Mouse (Mus musculus) embryonic facial prominence, embryonic 15.5 days (tissue): ENCODE measurements around the gene Dhtkd1. TPM values are rescaled to one million over a fixed set of nuclear protein-coding genes. Genes with fewer than 3 reads are reported as not detected.
A peak's percentile ranks its signal among the peaks of the same experiment; 100 is the strongest.
"Not testable (repeated sequence)": the region's sequence is repeated elsewhere in the genome, so short reads cannot be mapped to it uniquely, and the experiment has no call there.

Source experiments
- ATAC-seq: fragments of 200-750 bp; cut with Nextera tagmentation; 2 replicates; pipeline ENCODE4 v1.8.0; 2017; ENCODE audit warnings: low read depth, moderate TSS enrichment; ENCODE audit not compliant: insufficient number of reproducible peaks, low FRiP score, low TSS enrichment
- H3K27ac ChIP-seq: fragments of 300-500 bp; sonication (generic); replicated peaks from 2 replicates; pipeline ENCODE4 v1.5.1; 2015; ENCODE audit warnings: mild to moderate bottlenecking, inconsistent platforms
- H3K27me3 ChIP-seq: fragments of 300-500 bp; sonication (generic); 2 replicates; pipeline ENCODE4 v1.6.1; 2015; ENCODE audit warnings: inconsistent platforms
- H3K36me3 ChIP-seq: fragments of 300-500 bp; sonication (generic); 2 replicates; pipeline ENCODE4 v1.6.1; 2015; ENCODE audit warnings: mild to moderate bottlenecking, inconsistent platforms
- H3K4me1 ChIP-seq: fragments of 300-500 bp; sonication (generic); 2 replicates; pipeline ENCODE4 v1.6.1; 2015; ENCODE audit warnings: inconsistent platforms
- H3K4me2 ChIP-seq: fragments of 300-500 bp; sonication (generic); replicated peaks from 2 replicates; pipeline ENCODE4 v1.6.1; 2015; ENCODE audit warnings: mild to moderate bottlenecking, inconsistent platforms
- H3K4me3 ChIP-seq: fragments of 300-500 bp; sonication (generic); replicated peaks from 2 replicates; pipeline ENCODE4 v1.5.1; 2015; ENCODE audit warnings: mild to moderate bottlenecking, inconsistent platforms
- H3K9ac ChIP-seq: fragments of 300-500 bp; sonication (generic); 2 replicates; pipeline ENCODE4 v1.6.1; 2015; ENCODE audit warnings: inconsistent platforms
- H3K9me3 ChIP-seq: fragments of 300-500 bp; sonication (generic); replicated peaks from 2 replicates; pipeline ENCODE4 v1.6.1; 2016; ENCODE audit warnings: inconsistent platforms
- WGBS: fragments of 180-500 bp; shearing (Covaris S2); methylation state at CpG from one replicate; pipeline ENCODE4 v1.1.7; 2015; 5-methylcytosine and 5-hydroxymethylcytosine counted together
- polyA plus RNA-seq: library from polyadenylated mRNA; unstranded; fragments of >200 nt; fragmentation: Nextera tagmentation; extraction: Ambion mirVana; gene quantifications from 2 replicates; pipeline ENCODE4 v1.2.1, GENCODE M21; 2015

Gene Dhtkd1
- polyA plus RNA-seq, result 2.5 and 4.6 TPM in 2 replicates

DNA sequence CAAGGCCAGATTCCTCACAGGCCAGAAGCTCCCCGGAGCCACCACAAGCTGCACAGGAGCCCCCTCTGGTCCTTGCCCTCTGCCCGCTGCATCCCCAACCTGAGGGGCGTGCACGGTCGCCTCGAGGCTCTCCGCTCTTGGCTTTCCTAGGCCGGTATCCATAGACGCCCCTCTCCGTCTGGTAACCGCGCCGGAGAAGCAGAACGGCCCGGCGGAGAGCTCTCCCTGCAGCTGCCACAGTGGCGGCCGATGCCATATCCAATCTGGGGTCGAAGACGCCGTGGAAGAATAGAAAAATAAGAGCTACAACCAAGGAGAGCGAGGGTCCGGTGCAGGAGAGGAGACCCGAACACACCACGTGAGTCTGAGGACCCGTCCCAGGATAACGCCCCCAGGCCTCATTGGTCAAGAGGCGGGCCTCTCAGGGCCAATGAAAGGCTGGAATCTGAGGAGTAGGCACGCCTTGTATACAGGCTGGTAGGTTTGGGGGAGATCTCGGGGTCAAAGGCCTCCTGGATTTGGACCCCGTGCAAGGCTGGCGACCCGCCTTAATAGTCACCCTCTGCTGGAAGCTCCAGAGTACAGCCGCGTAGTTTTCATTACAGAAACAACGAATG, at the start of gene Dhtkd1:
Gene Dhtkd1 (minus strand): TSS at position 377 of the 617 bp plus-strand sequence.
- H3K4me1 ChIP-seq, result no peaks in the 10 kb centered on the region
- under 1% methylated on average over 36 of the region's 36 CpGs for WGBS
- H3K36me3 ChIP-seq, result no peaks in the 10 kb centered on the region
- no peaks in the 10 kb centered on the region for H3K27me3 ChIP-seq
- H3K9me3 ChIP-seq, result no peaks in the 10 kb centered on the region
- H3K4me3 ChIP-seq, result peak within 1 kb of the TSS; percentile 67
- H3K9ac ChIP-seq, result peak within 1 kb of the TSS; percentile 62
- peak; percentile 91 for ATAC-seq
- H3K27ac ChIP-seq, result peak within 1 kb of the TSS; percentile 48; the same call in 1 of the 2 replicates
- peak within 1 kb of the TSS; percentile 88 for H3K4me2 ChIP-seq

DNA sequence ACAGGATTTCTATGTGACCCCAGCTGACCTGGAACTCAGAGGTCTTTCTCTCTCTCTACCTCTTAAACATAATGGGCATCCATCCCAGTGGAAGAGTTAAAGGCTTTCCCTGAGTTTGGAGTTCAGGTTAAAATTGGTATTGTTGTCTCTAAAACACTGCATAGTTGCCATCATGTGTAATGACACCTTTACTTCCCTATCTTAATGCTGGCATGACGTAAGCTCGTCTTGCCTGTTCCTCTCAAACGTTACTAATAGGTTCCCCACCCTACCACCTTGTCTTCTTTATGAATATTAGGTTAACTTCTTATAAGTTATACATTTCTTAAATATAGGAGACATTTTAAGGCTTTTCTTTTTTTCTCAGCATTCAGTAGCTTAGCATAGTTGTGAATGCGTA, 34.9 kb upstream of the Dhtkd1 start:
- H3K36me3 ChIP-seq, result peaks cover 37% of the 10 kb centered on the region; the same call in 1 of the 2 replicates
- no peaks in the 10 kb centered on the region for H3K27me3 ChIP-seq
- 90% methylated on average over 4 of the region's 4 CpGs for WGBS
- H3K27ac ChIP-seq, result no peak overlapping the region
- H3K9ac ChIP-seq, result no peak overlapping the region
- no peaks in the 10 kb centered on the region for H3K4me1 ChIP-seq
- H3K4me2 ChIP-seq, result no peak overlapping the region
- no peaks in the 10 kb centered on the region for H3K9me3 ChIP-seq
- H3K4me3 ChIP-seq, result no peak overlapping the region
- ATAC-seq, result no peak

DNA sequence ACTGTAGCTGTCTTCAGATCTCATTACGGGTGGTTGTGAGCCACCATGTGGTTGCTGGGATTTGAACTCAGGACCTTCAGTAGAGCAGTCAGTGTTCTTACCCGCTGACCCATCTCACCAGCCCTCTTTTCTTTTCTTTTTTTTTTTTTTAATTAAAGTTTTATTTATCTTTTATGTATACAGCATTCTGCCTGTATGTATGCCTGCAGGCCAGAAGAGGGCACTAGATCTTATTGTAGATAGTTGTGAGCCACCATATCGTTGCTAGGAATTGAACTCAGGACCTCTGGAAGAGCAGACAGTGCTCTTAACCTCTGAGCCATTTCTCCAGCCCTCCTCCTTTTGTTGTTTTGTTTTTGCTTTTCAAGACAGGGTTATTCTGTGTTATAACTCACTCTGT, 28.0 kb upstream of the Dhtkd1 start:
- not testable (repeated sequence) for H3K9me3 ChIP-seq, H3K9ac ChIP-seq, ATAC-seq, H3K4me3 ChIP-seq, H3K4me2 ChIP-seq, H3K27me3 ChIP-seq, H3K4me1 ChIP-seq, H3K27ac ChIP-seq
- H3K36me3 ChIP-seq, result peaks cover 13% of the 10 kb centered on the region; the same call in 1 of the 2 replicates
- 90% methylated on average over 3 of the region's 3 CpGs for WGBS

DNA sequence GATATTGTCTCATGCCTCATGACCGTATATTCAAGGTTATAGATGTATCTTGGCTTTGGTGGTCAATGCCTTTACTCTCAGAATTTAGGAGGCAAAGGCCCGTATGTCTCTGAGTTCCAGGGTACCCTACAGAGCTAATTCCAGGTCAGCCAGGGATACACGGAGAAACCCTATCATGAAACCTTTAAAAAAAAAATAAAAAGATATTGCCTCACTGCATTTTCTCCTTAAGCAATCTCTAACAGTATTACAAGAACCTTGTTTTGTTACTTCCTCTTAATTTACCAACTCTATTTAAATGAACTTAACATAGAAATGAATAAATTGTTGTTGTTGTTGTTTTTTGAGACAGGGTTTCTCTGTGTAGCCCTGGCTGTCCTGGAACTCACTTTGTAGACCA, 23.4 kb upstream of the Dhtkd1 start:
- 93% methylated on average over 3 of the region's 3 CpGs for WGBS
- Histone ChIP-seq H3K36me3 (peaks cover 32% of the 10 kb centered on the region), H3K4me2 (no peak overlapping the region), H3K4me1 (no peaks in the 10 kb centered on the region), H3K9me3 (no peaks in the 10 kb centered on the region), H3K27ac (no peak overlapping the region), H3K9ac (no peak overlapping the region), H3K27me3 (no peaks in the 10 kb centered on the region), H3K4me3 (no peak overlapping the region)
- ATAC-seq, result no peak

DNA sequence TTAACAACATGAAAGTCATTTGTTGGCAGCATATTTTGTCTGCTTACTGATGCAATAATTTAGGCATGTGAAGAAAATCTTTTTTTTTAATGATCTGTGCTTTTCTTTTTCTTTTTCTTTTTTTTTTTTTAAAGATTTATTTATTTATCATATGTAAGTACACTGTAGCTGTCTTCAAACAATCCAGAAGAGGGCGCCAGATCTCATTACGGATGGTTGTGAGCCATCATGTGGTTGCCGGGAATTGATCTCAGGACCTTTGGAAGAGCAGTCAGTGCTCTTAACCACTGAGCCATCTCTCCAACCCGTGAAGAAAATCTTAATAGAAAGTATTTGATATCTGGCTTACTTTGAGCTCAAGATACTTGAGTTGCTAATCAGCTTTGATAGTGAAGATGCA, 21.1 kb upstream of the Dhtkd1 start:
- not testable (repeated sequence) for ATAC-seq, H3K4me3 ChIP-seq, H3K27ac ChIP-seq, H3K27me3 ChIP-seq, H3K9me3 ChIP-seq, H3K4me1 ChIP-seq, H3K9ac ChIP-seq, H3K4me2 ChIP-seq
- H3K36me3 ChIP-seq, result peaks cover 39% of the 10 kb centered on the region
- 87% methylated on average over 4 of the region's 4 CpGs for WGBS

DNA sequence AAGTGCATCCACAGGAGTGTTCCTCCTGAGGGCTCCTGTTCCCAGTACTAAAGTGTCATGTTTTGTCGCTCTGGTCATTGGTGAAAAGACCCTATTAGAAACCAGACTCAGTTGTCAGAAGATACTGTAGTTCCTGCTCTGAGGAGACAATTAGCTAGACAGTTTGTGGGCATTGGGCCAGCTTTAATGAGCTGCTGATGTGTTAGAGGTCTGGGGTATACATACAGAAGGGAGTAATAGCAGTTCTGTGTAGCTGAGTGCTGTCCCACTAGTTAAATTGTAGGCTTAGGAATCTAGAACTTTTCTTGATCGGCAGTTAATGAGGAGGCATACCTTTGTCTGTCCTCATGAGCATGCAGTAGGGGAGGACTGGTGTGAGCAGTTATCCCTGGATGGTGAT, 19.7 kb upstream of the Dhtkd1 start:
- H3K4me3 ChIP-seq, result no peak overlapping the region
- no peaks in the 10 kb centered on the region for H3K27me3 ChIP-seq
- no peak overlapping the region for H3K9ac ChIP-seq
- no peak overlapping the region for H3K27ac ChIP-seq
- H3K4me2 ChIP-seq, result no peak overlapping the region
- 75% methylated on average over 2 of the region's 2 CpGs for WGBS
- H3K4me1 ChIP-seq, result no peaks in the 10 kb centered on the region
- ATAC-seq, result no peak
- no peaks in the 10 kb centered on the region for H3K9me3 ChIP-seq
- H3K36me3 ChIP-seq, result peaks cover 53% of the 10 kb centered on the region

DNA sequence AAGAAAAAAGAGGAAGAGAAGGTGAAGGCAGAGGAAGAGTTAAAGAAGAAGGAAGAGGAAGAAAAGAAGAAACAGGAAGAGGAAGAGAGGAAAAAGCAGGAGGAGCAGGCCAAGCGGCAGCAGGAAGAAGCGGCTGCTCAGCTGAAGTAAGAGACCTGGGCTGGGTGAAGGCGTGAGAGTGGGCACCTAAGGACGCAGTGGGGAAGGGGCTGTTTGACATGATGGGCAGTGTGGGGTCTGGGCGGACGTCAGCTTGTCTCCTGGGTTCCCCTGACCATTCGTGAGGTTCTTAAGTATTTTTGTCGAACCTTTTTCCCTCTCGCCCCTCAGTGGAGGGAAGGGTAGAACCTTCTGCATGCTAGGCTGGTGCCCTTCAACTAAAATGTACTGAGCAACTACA, 15.1 kb upstream of the Dhtkd1 start:
- ATAC-seq, result no peak
- WGBS, result 93% methylated on average over 9 of the region's 9 CpGs
- Histone ChIP-seq H3K4me3 (no peak overlapping the region), H3K27ac (no peak overlapping the region), H3K4me2 (no peak overlapping the region), H3K4me1 (peaks cover 3% of the 10 kb centered on the region), H3K36me3 (peaks cover 37% of the 10 kb centered on the region), H3K27me3 (no peaks in the 10 kb centered on the region), H3K9ac (no peak overlapping the region), H3K9me3 (no peaks in the 10 kb centered on the region)

DNA sequence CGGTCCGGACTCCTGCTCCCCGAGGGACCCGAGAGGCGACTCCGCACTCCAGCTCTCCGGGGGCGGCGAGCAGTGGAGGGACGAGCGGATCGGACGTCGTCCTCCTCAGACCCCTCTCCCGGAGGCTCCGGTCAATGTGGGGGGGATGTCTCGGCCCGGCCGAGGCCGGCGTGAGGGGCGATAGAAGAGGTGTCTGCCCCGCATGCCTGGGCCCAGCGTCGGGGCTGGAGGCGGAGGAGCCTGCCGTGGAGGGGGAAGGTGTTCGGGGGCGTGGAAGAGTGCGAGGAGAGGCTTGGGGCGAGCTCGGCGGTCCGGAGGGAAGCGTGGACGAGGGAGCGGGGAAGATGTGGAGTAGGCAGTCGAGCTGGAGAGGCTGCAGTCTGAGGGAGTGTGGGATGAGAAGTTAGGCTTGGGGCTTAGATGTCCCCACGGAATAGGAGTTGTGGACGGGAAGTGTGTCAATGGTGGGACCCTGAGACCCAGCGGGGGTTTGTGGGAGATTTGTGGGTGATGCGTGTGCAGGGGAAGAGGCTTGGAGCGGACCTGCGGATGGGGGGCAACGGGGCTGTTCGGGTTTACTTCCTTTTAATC, 9.1 kb upstream of the Dhtkd1 start:
- peak overlapping the region; percentile 91 for H3K27ac ChIP-seq
- H3K9me3 ChIP-seq, result no peaks in the 10 kb centered on the region
- WGBS, result under 1% methylated on average over 45 of the region's 46 CpGs
- ATAC-seq, result peak; percentile 61
- H3K27me3 ChIP-seq, result no peaks in the 10 kb centered on the region
- H3K4me1 ChIP-seq, result peaks cover 15% of the 10 kb centered on the region
- H3K4me3 ChIP-seq, result peak overlapping the region; percentile 97
- peak overlapping the region; percentile 78 for H3K4me2 ChIP-seq
- H3K36me3 ChIP-seq, result no peaks in the 10 kb centered on the region
- H3K9ac ChIP-seq, result peak overlapping the region; percentile 82

DNA sequence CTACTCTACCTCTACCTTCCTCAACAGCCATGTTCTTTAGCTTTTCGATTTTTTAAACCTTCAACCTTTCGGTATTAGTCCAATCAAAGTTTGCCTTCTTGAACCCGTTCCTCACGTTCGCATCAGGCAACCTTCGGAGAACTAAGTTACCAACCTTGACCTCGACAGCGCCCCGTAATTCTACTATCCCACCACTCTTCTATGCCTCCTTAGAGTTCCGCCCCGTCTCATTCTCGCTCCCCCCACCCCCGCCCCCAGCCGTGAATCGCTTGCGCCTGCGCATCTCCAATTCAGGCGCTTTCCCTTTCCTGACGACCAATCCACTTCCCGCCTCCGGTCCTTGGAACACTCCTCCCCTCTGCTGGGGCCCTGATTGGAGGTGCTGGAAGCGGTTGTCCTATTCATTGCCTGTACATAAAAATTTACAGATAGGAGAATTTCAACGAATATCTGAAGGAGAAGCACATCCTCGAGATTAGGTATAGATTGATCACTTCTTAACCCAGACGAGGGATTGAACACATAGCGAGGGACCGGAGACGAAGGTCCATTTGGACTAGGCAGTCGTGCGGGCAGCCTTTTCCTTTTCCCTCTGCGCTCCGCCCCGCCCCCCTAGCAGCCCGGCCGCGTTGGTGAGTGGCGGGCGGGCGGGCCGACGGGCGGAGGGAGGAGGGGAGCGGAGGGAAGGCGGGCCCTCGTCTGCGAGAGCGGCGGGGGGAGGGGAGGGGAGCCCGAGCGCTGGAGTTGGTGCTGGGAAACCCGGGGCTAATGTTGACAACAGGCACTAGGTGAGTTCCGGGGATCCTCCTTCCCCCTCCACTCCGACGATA, 8.4 kb upstream of the Dhtkd1 start, which contains the start of gene Upf2:
Gene Upf2 (plus strand): TSS at position 704 of the 830 bp plus-strand sequence.
- no peaks in the 10 kb centered on the region for H3K27me3 ChIP-seq
- H3K27ac ChIP-seq, result peak within 1 kb of the TSS; percentile 91
- ATAC-seq, result peak; percentile 96
- peak within 1 kb of the TSS; percentile 82 for H3K9ac ChIP-seq
- H3K36me3 ChIP-seq, result no peaks in the 10 kb centered on the region
- peaks cover 15% of the 10 kb centered on the region for H3K4me1 ChIP-seq
- H3K9me3 ChIP-seq, result no peaks in the 10 kb centered on the region
- peak within 1 kb of the TSS; percentile 78 for H3K4me2 ChIP-seq
- peak within 1 kb of the TSS; percentile 97 for H3K4me3 ChIP-seq
- WGBS, result under 1% methylated on average over 46 of the region's 54 CpGs

DNA sequence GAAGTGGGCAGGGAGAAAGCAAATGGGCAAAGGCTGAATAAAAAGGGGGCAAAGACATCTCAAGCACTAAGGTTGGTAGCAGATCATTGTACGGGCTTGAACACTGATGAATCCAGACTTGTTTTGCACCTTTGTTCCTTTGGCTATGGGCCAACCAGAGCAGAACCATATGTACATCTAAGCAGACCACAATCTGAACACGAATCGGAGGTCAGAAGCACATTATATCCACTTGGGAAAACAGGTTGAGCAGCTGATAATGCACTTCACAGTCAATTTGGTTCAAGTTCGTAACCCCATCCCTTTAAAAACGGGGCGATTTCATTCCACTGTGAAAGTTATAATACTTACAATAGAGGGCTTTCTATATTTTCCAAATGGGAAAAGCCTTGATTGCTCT, 7.7 kb upstream of the Dhtkd1 start:
- Histone ChIP-seq H3K4me3 (peak overlapping the region; percentile 97), H3K4me1 (peaks cover 15% of the 10 kb centered on the region), H3K27me3 (no peaks in the 10 kb centered on the region), H3K36me3 (no peaks in the 10 kb centered on the region), H3K9me3 (no peaks in the 10 kb centered on the region), H3K4me2 (peak overlapping the region; percentile 78), H3K9ac (peak overlapping the region; percentile 48), H3K27ac (peak overlapping the region; percentile 91)
- 4% methylated on average over 6 of the region's 6 CpGs for WGBS
- ATAC-seq, result no peak

DNA sequence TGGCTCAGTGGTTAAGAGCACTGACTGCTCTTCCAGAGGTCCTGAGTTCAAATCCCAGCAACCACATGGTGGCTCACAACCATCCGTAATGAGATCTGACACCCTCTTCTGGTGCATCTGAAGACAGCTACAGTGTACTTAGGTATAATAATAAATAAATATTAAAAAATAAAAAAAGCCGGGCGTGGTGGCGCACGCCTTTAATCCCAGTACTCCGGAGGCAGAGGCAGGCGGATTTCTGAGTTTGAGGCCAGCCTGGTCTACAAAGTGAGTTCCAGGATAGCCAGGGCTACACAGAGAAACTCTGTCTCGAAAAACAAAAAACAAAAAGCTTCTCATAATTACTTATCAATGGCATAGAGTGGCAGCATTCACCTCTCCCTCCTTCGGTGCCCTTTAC, 7.2 kb upstream of the Dhtkd1 start:
- ATAC-seq, H3K9ac ChIP-seq, H3K9me3 ChIP-seq, H3K36me3 ChIP-seq, H3K27me3 ChIP-seq: not testable (repeated sequence)
- H3K4me2 ChIP-seq, result peak overlapping the region; percentile 78
- peak overlapping the region; percentile 97 for H3K4me3 ChIP-seq
- WGBS, result 92% methylated on average over 9 of the region's 9 CpGs
- H3K27ac ChIP-seq, result 0 out of 2 replicates have a peak overlapping the region, but pooled peaks have one; percentile 91
- H3K4me1 ChIP-seq, result peaks cover 15% of the 10 kb centered on the region
